Mouse (Mus musculus) kidney, postnatal 0 days (tissue): ENCODE results near the gene Ndufa4. TPM values are rescaled to one million over a fixed set of nuclear protein-coding genes. Genes with fewer than 3 reads are reported as not detected.
A peak's percentile ranks its signal among the peaks of the same experiment; 100 is the strongest.
"Not testable (repeated sequence)": the region's sequence is repeated elsewhere in the genome, so short reads cannot be mapped to it uniquely, and the experiment has no call there.

Experiments
- ATAC-seq: fragments of 200-750 bp; cut with Nextera tagmentation; replicated peaks from 2 replicates; pipeline ENCODE4 v1.8.0; 2017; ENCODE audit warnings: low read depth, moderate number of reproducible peaks, moderate TSS enrichment, moderate library complexity; ENCODE audit not compliant: low FRiP score
- DNase-seq: peaks from one replicate; pipeline ENCODE4 v3.0.0-alpha.2; 2016; ENCODE audit warnings: low spot score
- H3K27ac ChIP-seq: fragments of 300-500 bp; sonication (generic); 2 replicates; pipeline ENCODE4 v1.5.1; 2014; ENCODE audit warnings: mild to moderate bottlenecking
- H3K27me3 ChIP-seq: fragments of 300-500 bp; sonication (generic); 2 replicates; pipeline ENCODE4 v1.6.1; 2014; ENCODE audit warnings: low read length, mixed read lengths; ENCODE audit not compliant: insufficient read depth
- H3K36me3 ChIP-seq: fragments of 300-500 bp; sonication (generic); 2 replicates; pipeline ENCODE4 v1.6.1; 2014; ENCODE audit warnings: low read length, mixed read lengths; ENCODE audit not compliant: insufficient read depth
- H3K4me1 ChIP-seq: fragments of 300-500 bp; sonication (generic); replicated peaks from 2 replicates; pipeline ENCODE4 v1.6.1; 2014; ENCODE audit warnings: antibody characterized with exemption, low read length, mixed read lengths; ENCODE audit not compliant: insufficient read depth
- H3K4me2 ChIP-seq: fragments of 300-500 bp; sonication (generic); 2 replicates; pipeline ENCODE4 v1.6.1; 2014; ENCODE audit warnings: mild to moderate bottlenecking, low read length, moderate library complexity, mixed read lengths
- H3K4me3 ChIP-seq: fragments of 300-500 bp; sonication (generic); replicated peaks from 2 replicates; pipeline ENCODE4 v1.5.1; 2014; ENCODE audit warnings: low read depth, low read length
- H3K9ac ChIP-seq: fragments of 300-500 bp; sonication (generic); 2 replicates; pipeline ENCODE4 v1.6.1; 2014; ENCODE audit warnings: low read depth, low read length
- H3K9me3 ChIP-seq: fragments of 300-500 bp; sonication (generic); replicated peaks from 2 replicates; pipeline ENCODE4 v1.6.1; 2016; ENCODE audit warnings: low read length, inconsistent platforms, mixed read lengths
- CTCF ChIP-seq: IDR thresholded peaks from 2 replicates; pipeline ENCODE4 v1.5.1; 2016; ENCODE audit warnings: antibody characterized with exemption, low read depth, mild to moderate bottlenecking, moderate library complexity
- WGBS: fragments of 180-500 bp; shearing (Covaris S2); extraction: QIAGEN DNeasy Blood & Tissue Kit; methylation state at CpG from one replicate; pipeline ENCODE4 v1.1.7; 2014; 5-methylcytosine and 5-hydroxymethylcytosine counted together
- polyA plus RNA-seq: library from polyadenylated mRNA; unstranded; fragments of >200 nt; fragmentation: Nextera tagmentation; extraction: Ambion mirVana; gene quantifications from 2 replicates; pipeline ENCODE4 v1.2.1, GENCODE M21; 2015

Ndufa4 gene
- polyA plus RNA-seq, 1 experiment from 2014 or later: 1,771 TPM

GRCm38 (mm10) chr6:11926082-11926595 lies 18.8 kb upstream of the Ndufa4 start:
- peak overlapping the region; percentile 81 for H3K4me3 ChIP-seq

GRCm38 (mm10) chr6:11925496-11926041 lies 18.3 kb upstream of the Ndufa4 start:
- TF ChIP-seq CTCF: no peak
- ATAC-seq: peak; percentile 95

More at GRCm38 (mm10) chr6:11926082-11926595, 18.8 kb upstream of the Ndufa4 start:
- Histone ChIP-seq H3K36me3 (no peaks in the 10 kb centered on the region), H3K4me2 (peak overlapping the region; percentile 68), H3K27ac (peak overlapping the region; percentile 99), H3K27me3 (no peaks in the 10 kb centered on the region), H3K9ac (peak overlapping the region; percentile 97), H3K4me1 (0 out of 2 replicates have a peak, but pooled peaks cover 7% of the 10 kb centered on the region), H3K9me3 (no peaks in the 10 kb centered on the region)
- DNase-seq: peak; percentile 67
- TF ChIP-seq CTCF: no peak
- whole genome bisulfite sequencing: under 1% methylated on average over 40 of the region's 40 CpGs
- peak; percentile 80 for ATAC-seq

GRCm38 (mm10) chr6:11908170-11908569 lies 873 bp upstream of the Ndufa4 start:
- 25% methylated on average over 7 of the region's 7 CpGs for WGBS
- Histone ChIP-seq H3K27ac (peak overlapping the region; percentile 91), H3K9ac (peak overlapping the region; percentile 93), H3K36me3 (no peaks in the 10 kb centered on the region), H3K4me1 (peaks cover 7% of the 10 kb centered on the region), H3K4me2 (peak overlapping the region; percentile 69), H3K4me3 (peak overlapping the region; percentile 81), H3K27me3 (no peaks in the 10 kb centered on the region), H3K9me3 (no peaks in the 10 kb centered on the region)
- ATAC-seq (no peak), DNase-seq (peak; percentile 29)
- no peak for TF ChIP-seq CTCF

More at GRCm38 (mm10) chr6:11925496-11926041, 18.3 kb upstream of the Ndufa4 start:
- no peaks in the 10 kb centered on the region for H3K36me3 ChIP-seq
- H3K9me3 ChIP-seq: no peaks in the 10 kb centered on the region
- H3K4me3 ChIP-seq: peak overlapping the region; percentile 81
- 0 out of 2 replicates have a peak, but pooled peaks cover 7% of the 10 kb centered on the region for H3K4me1 ChIP-seq
- under 1% methylated on average over 20 of the region's 20 CpGs for WGBS
- peak; percentile 97 for DNase-seq
- no peaks in the 10 kb centered on the region for H3K27me3 ChIP-seq
- peak overlapping the region; percentile 99 for H3K27ac ChIP-seq
- peak overlapping the region; percentile 68 for H3K4me2 ChIP-seq
- H3K9ac ChIP-seq: peak overlapping the region; percentile 97

GRCm38 (mm10) chr6:11906890-11907268 lies 418 bp downstream of the Ndufa4 start:
- Histone ChIP-seq H3K4me2 (peak overlapping the region; percentile 69), H3K27me3 (no peaks in the 10 kb centered on the region), H3K9me3 (no peaks in the 10 kb centered on the region), H3K4me3 (peak overlapping the region; percentile 81), H3K36me3 (0 out of 2 replicates have a peak, but pooled peaks cover 5% of the 10 kb centered on the region), H3K27ac (peak overlapping the region; percentile 91), H3K4me1 (peaks cover 7% of the 10 kb centered on the region), H3K9ac (peak overlapping the region; percentile 93)
- under 1% methylated on average over 5 of the region's 5 CpGs for WGBS
- no peak for TF ChIP-seq CTCF
- DNase-seq (peak; percentile 53), ATAC-seq (peak; percentile 17)

- ATAC-seq: no peak
- H3K9ac ChIP-seq: no peak overlapping the region
- H3K36me3 ChIP-seq: peaks cover 18% of the 10 kb centered on the region
- DNase-seq: no peak
- H3K4me3 ChIP-seq: no peak overlapping the region
- no peak for TF ChIP-seq CTCF
- no peaks in the 10 kb centered on the region for H3K9me3 ChIP-seq
- no peaks in the 10 kb centered on the region for H3K27me3 ChIP-seq
- no peak overlapping the region for H3K27ac ChIP-seq
- 97% methylated on average over 4 of the region's 4 CpGs for WGBS
- no peak overlapping the region for H3K4me2 ChIP-seq
- H3K4me1 ChIP-seq: peaks cover under 1% of the 10 kb centered on the region
Observed at GRCm38 (mm10) chr6:11900809-11901310, 6.4 kb downstream of the Ndufa4 start.

GRCm38 (mm10) chr6:11875364-11875763 lies 31.9 kb downstream of the Ndufa4 start:
- H3K9ac ChIP-seq, H3K36me3 ChIP-seq: not testable (repeated sequence)
- no CpG with 5 or more reads among the region's 2 CpGs for WGBS

More at GRCm38 (mm10) chr6:11875364-11875763, 31.9 kb downstream of the Ndufa4 start:
- not testable (repeated sequence) for H3K4me1 ChIP-seq, H3K9me3 ChIP-seq, H3K4me2 ChIP-seq, DNase-seq, H3K27me3 ChIP-seq, ATAC-seq, H3K27ac ChIP-seq, H3K4me3 ChIP-seq

Other genes starting within 250 kb of the Ndufa4 start
- gene Phf14, start 312 bp upstream of the Ndufa4 start, polyA plus RNA-seq: 79.4 and 87.7 TPM in 2 replicates